Mouse (Mus musculus): ENCODE data around the gene Sell. TPM values are rescaled to one million over a fixed set of nuclear protein-coding genes. Genes with fewer than 3 reads are reported as not detected.

Gene Sell
- polyA plus RNA-seq, 1 experiment: not detected

DNA sequence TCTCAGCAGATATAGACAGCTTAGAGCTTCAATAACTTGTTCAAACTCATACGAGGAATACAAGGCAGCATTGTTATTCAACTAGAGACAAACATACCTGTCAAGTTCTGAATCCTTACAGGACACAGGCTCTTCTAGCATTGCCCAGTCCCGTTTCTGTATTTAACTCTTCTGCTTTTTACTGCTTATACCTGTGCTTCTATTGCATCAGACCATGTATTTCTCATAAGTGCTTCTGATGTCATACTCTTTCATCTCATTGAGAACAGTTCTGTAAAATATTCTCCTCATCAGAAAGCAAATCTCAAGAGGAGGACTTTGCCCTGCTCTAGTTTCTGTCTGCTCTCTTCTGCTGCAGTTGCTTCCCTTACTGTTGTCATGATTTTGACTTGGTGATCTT is 36.1 kb downstream of the Sell start:
- Histone ChIP-seq H3K4me3 (ENCODE audit: insufficient read depth, low read depth, low read length) (no peak overlapping the region), H3K27ac (replicated peaks; ENCODE audit: low read depth, low read length) (no peak overlapping the region), H3K4me1 (ENCODE audit: control insufficient read depth, insufficient read depth, insufficient read length, low read length) (no peaks in the 10 kb centered on the region)

GRCm38 (mm10) chr1:164098372-164098771 is 36.6 kb downstream of the Sell start:
- Histone ChIP-seq H3K27ac (replicated peaks; ENCODE audit: low read depth, low read length) (no peak overlapping the region), H3K4me3 (ENCODE audit: insufficient read depth, low read depth, low read length) (no peak overlapping the region), H3K4me1 (ENCODE audit: control insufficient read depth, insufficient read depth, insufficient read length, low read length) (no peaks in the 10 kb centered on the region)

DNA sequence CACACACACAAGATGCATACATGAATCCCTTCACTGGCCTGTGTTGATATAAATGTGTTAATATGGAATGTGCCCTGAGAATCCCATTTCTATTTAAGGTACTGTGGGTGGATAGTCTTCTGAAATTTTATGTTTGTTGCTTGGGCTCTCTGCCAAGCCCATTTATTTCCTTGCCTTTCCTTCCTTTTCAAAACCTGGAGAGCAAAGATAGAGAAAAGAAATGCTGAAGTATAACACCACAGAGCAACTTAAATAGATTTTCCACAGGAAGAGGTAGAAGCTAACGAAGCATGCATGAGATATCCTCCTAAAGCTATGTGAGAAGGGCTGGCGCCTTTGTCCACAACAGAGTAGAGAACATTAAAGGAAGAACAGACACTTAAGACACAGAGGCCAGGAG is 48.0 kb downstream of the Sell start:
- Histone ChIP-seq H3K27ac (replicated peaks; ENCODE audit: low read depth, low read length) (no peak overlapping the region), H3K4me3 (ENCODE audit: insufficient read depth, low read depth, low read length) (no peak overlapping the region), H3K4me1 (ENCODE audit: control insufficient read depth, insufficient read depth, insufficient read length, low read length) (no peaks in the 10 kb centered on the region)

GRCm38 (mm10) chr1:164110591-164111329 is 49.0 kb downstream of the Sell start:
- no peak overlapping the region for H3K4me3 ChIP-seq (ENCODE audit: insufficient read depth, low read depth, low read length)
- no peak overlapping the region for H3K27ac ChIP-seq (replicated peaks; ENCODE audit: low read depth, low read length)
- no peaks in the 10 kb centered on the region for H3K4me1 ChIP-seq (ENCODE audit: control insufficient read depth, insufficient read depth, insufficient read length, low read length)

DNA sequence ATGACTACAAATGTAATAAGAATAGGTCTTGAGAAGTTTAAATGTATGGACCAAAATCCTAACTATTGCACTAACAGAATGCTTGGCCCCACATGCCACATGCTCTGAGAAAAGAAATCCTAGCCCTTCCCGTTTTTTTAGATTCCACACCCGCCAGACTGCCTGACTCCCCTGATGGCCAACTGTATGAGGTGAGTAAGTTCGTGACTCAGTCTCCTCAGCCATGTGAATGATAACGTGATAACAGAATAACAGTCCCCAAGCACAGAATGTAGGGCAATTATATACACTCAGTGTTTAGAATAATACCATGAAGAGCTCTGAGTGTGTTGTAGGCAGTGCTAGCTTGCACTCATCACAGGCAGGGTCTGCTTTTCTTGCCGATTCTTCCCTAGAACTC is 52.5 kb downstream of the Sell start:
- Histone ChIP-seq H3K4me3 (ENCODE audit: insufficient read depth, low read depth, low read length) (no peak overlapping the region), H3K27ac (replicated peaks; ENCODE audit: low read depth, low read length) (no peak overlapping the region), H3K4me1 (ENCODE audit: control insufficient read depth, insufficient read depth, insufficient read length, low read length) (no peaks in the 10 kb centered on the region)

- no peaks in the 10 kb centered on the region for H3K4me1 ChIP-seq (ENCODE audit: control insufficient read depth, insufficient read depth, insufficient read length, low read length)
- H3K4me3 ChIP-seq (ENCODE audit: insufficient read depth, low read depth, low read length): no peak within 1 kb of the TSS
- H3K27ac ChIP-seq (replicated peaks; ENCODE audit: low read depth, low read length): no peak within 1 kb of the TSS; the same call in 1 of the 2 replicates
Observed at GRCm38 (mm10) chr1:164114947-164115493, 53.2 kb downstream of the Sell start, which contains the start of gene Selp. Gene Selp (plus strand): TSS chr1:164115264.

GRCm38 (mm10) chr1:164115647-164116046 is 53.9 kb downstream of the Sell start:
- Histone ChIP-seq H3K27ac (replicated peaks; ENCODE audit: low read depth, low read length) (no peak overlapping the region; the same call in 1 of the 2 replicates), H3K4me1 (ENCODE audit: control insufficient read depth, insufficient read depth, insufficient read length, low read length) (no peaks in the 10 kb centered on the region), H3K4me3 (ENCODE audit: insufficient read depth, low read depth, low read length) (no peak overlapping the region)

- no peak overlapping the region for H3K27ac ChIP-seq (replicated peaks; ENCODE audit: low read depth, low read length)
- no peaks in the 10 kb centered on the region for H3K4me1 ChIP-seq (ENCODE audit: control insufficient read depth, insufficient read depth, insufficient read length, low read length)
- H3K4me3 ChIP-seq (ENCODE audit: insufficient read depth, low read depth, low read length): no peak overlapping the region
Observed at GRCm38 (mm10) chr1:164117869-164118268, 56.1 kb downstream of the Sell start.

GRCm38 (mm10) chr1:164119892-164120776 is 58.4 kb downstream of the Sell start:
- H3K27ac ChIP-seq (replicated peaks; ENCODE audit: low read depth, low read length): no peak overlapping the region

GRCm38 (mm10) chr1:164120777-164121158 is 59.0 kb downstream of the Sell start:
- Histone ChIP-seq H3K4me3 (ENCODE audit: insufficient read depth, low read depth, low read length) (no peak overlapping the region), H3K27ac (replicated peaks; ENCODE audit: low read depth, low read length) (no peak overlapping the region), H3K4me1 (ENCODE audit: control insufficient read depth, insufficient read depth, insufficient read length, low read length) (no peaks in the 10 kb centered on the region)

More at GRCm38 (mm10) chr1:164119892-164120776, 58.4 kb downstream of the Sell start:
- no peaks in the 10 kb centered on the region for H3K4me1 ChIP-seq (ENCODE audit: control insufficient read depth, insufficient read depth, insufficient read length, low read length)
- H3K4me3 ChIP-seq (ENCODE audit: insufficient read depth, low read depth, low read length): no peak overlapping the region

- Histone ChIP-seq H3K4me3 (ENCODE audit: insufficient read depth, low read depth, low read length) (no peak overlapping the region), H3K4me1 (ENCODE audit: control insufficient read depth, insufficient read depth, insufficient read length, low read length) (no peaks in the 10 kb centered on the region), H3K27ac (replicated peaks; ENCODE audit: low read depth, low read length) (no peak overlapping the region)
Observed at GRCm38 (mm10) chr1:164123836-164124235, 62.1 kb downstream of the Sell start.

DNA sequence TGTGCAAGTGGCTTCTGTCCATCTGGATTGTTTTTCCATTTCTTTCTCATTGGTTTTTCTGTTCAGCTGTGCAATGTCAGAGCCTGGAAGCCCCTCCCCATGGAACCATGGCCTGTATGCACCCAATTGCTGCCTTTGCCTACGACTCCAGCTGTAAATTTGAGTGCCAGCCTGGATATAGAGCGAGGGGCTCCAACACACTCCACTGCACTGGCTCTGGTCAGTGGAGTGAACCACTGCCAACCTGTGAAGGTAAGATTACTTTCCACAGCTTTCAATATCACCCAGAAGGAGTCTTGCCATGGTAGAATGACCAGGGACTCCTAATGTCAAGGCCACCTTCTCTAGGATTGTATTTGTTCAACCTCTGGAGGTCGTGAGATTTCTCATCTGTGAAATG is 68.2 kb downstream of the Sell start:
- Histone ChIP-seq H3K4me3 (ENCODE audit: insufficient read depth, low read depth, low read length) (no peak overlapping the region), H3K27ac (replicated peaks; ENCODE audit: low read depth, low read length) (no peak overlapping the region), H3K4me1 (ENCODE audit: control insufficient read depth, insufficient read depth, insufficient read length, low read length) (no peaks in the 10 kb centered on the region)

- no peaks in the 10 kb centered on the region for H3K4me1 ChIP-seq (ENCODE audit: control insufficient read depth, insufficient read depth, insufficient read length, low read length)
- no peak overlapping the region for H3K4me3 ChIP-seq (ENCODE audit: insufficient read depth, low read depth, low read length)
- H3K27ac ChIP-seq (replicated peaks; ENCODE audit: low read depth, low read length): no peak overlapping the region
Observed at GRCm38 (mm10) chr1:164132609-164133008, 70.8 kb downstream of the Sell start.

Measured in brown adipose tissue, adult 24 weeks (tissue).